Mouse (Mus musculus): ENCODE data around the gene Angptl4.
"Not testable (repeated sequence)": the region's sequence is repeated elsewhere in the genome, so short reads cannot be mapped to it uniquely, and the experiment has no call there.

The Angptl4 gene

GRCm38 (mm10) chr17:33781124-33781977, at the start of gene Angptl4:
Gene Angptl4 (minus strand): TSS chr17:33781830.
- peak in 1 of 2 experiments; percentile 30 for DNase-seq (ENCODE audit: low spot score in 2 of 2)

- DNase-seq (ENCODE audit: low spot score in 2 of 2) = no peak
These were observed 47.9 kb upstream of the Angptl4 start for GRCm38 (mm10) chr17:33829561-33829960.

GRCm38 (mm10) chr17:33828892-33829291, 47.3 kb upstream of the Angptl4 start:
- DNase-seq (ENCODE audit: low spot score in 2 of 2) = no peak

GRCm38 (mm10) chr17:33826850-33827249, 45.2 kb upstream of the Angptl4 start:
- peak; percentile 47 to 70 for DNase-seq (ENCODE audit: low spot score in 2 of 2)

GRCm38 (mm10) chr17:33825462-33825861, 43.8 kb upstream of the Angptl4 start:
- no peak for DNase-seq (ENCODE audit: low spot score in 2 of 2)

GRCm38 (mm10) chr17:33824997-33825330, 43.3 kb upstream of the Angptl4 start:
- not testable (repeated sequence) for DNase-seq (ENCODE audit: low spot score in 2 of 2)

- DNase-seq (ENCODE audit: low spot score in 2 of 2) = peak; percentile 97 to 98
These were observed 42.7 kb upstream of the Angptl4 start, which contains the start of the genes Rps28 and Ndufa7 for GRCm38 (mm10) chr17:33824084-33824996. Gene Rps28 (minus strand): TSS chr17:33824562. Gene Ndufa7 (plus strand): TSS chr17:33824572.

GRCm38 (mm10) chr17:33823171-33823570, 41.5 kb upstream of the Angptl4 start:
- DNase-seq (ENCODE audit: low spot score in 2 of 2) = not testable (repeated sequence)

GRCm38 (mm10) chr17:33822436-33822959, 40.9 kb upstream of the Angptl4 start:
- no peak for DNase-seq (ENCODE audit: low spot score in 2 of 2)

GRCm38 (mm10) chr17:33817969-33818643, 36.5 kb upstream of the Angptl4 start:
- DNase-seq (ENCODE audit: low spot score in 2 of 2) = no peak

GRCm38 (mm10) chr17:33817184-33817968, 35.7 kb upstream of the Angptl4 start:
- peak; percentile 74 to 91 for DNase-seq (ENCODE audit: low spot score in 2 of 2)

GRCm38 (mm10) chr17:33816612-33817011, 35.0 kb upstream of the Angptl4 start:
- no peak for DNase-seq (ENCODE audit: low spot score in 2 of 2)

- DNase-seq (ENCODE audit: low spot score in 2 of 2) = no peak
These were observed 33.8 kb upstream of the Angptl4 start for GRCm38 (mm10) chr17:33815399-33815798.

GRCm38 (mm10) chr17:33812990-33813389, 31.4 kb upstream of the Angptl4 start:
- no peak for DNase-seq (ENCODE audit: low spot score in 2 of 2)

GRCm38 (mm10) chr17:33812475-33812874, 30.8 kb upstream of the Angptl4 start:
- no peak for DNase-seq (ENCODE audit: low spot score in 2 of 2)

- no peak for DNase-seq (ENCODE audit: low spot score in 2 of 2)
These were observed 29.5 kb upstream of the Angptl4 start for GRCm38 (mm10) chr17:33811142-33811516.

GRCm38 (mm10) chr17:33810334-33811141, 28.9 kb upstream of the Angptl4 start, which contains the start of gene Kank3:
Gene Kank3 (plus strand): TSS chr17:33810519.
- DNase-seq (ENCODE audit: low spot score in 2 of 2) = peak; percentile 77 to 95

- no peak for DNase-seq (ENCODE audit: low spot score in 2 of 2)
These were observed 26.6 kb upstream of the Angptl4 start for GRCm38 (mm10) chr17:33808192-33808591.

- no peak for DNase-seq (ENCODE audit: low spot score in 2 of 2)
These were observed 25.7 kb upstream of the Angptl4 start for GRCm38 (mm10) chr17:33807181-33807888.
